Mouse (Mus musculus) monocyte, adult 2 months (primary cell): ENCODE measurements around the gene Mef2b.

Experiments
- DNase-seq, 2 experiments: peaks; one replicate each; pipeline ENCODE4 v3.0.0; 2022; ENCODE audit warnings: low spot score in 2 of 2, low read depth in 1 of 2

Mef2b gene

GRCm38 (mm10) chr8:70139026-70139857, at the start of gene Mef2b, which contains the start of the genes Rfxank and Borcs8:
Mef2b (plus strand) TSS chr8:70139711.
Rfxank (minus strand) TSS chr8:70139154.
Borcs8 (plus strand) TSS chr8:70139499.
- DNase-seq, result peak; percentile 96 to 98

- DNase-seq, result no peak
These were observed 46.7 kb upstream of the Mef2b start for GRCm38 (mm10) chr8:70092786-70093185.

GRCm38 (mm10) chr8:70099276-70099675, 40.2 kb upstream of the Mef2b start:
- DNase-seq, result no peak

GRCm38 (mm10) chr8:70100241-70100640, 39.3 kb upstream of the Mef2b start:
- DNase-seq, result no peak

GRCm38 (mm10) chr8:70104506-70104905, 35.0 kb upstream of the Mef2b start:
- no peak for DNase-seq

GRCm38 (mm10) chr8:70104922-70105321, 34.6 kb upstream of the Mef2b start:
- DNase-seq, result no peak

- no peak for DNase-seq
These were observed 29.1 kb upstream of the Mef2b start for GRCm38 (mm10) chr8:70110451-70110850.

GRCm38 (mm10) chr8:70111192-70111795, 28.2 kb upstream of the Mef2b start:
- no peak for DNase-seq

GRCm38 (mm10) chr8:70112401-70113016, 27.0 kb upstream of the Mef2b start:
- no peak for DNase-seq

- no peak for DNase-seq
These were observed 25.0 kb upstream of the Mef2b start for GRCm38 (mm10) chr8:70114488-70114887.

- no peak for DNase-seq
These were observed 24.6 kb upstream of the Mef2b start for GRCm38 (mm10) chr8:70114892-70115291.

- no peak for DNase-seq
These were observed 21.9 kb upstream of the Mef2b start for GRCm38 (mm10) chr8:70117611-70118010.

- DNase-seq, result no peak
These were observed 20.5 kb upstream of the Mef2b start for GRCm38 (mm10) chr8:70118726-70119700.

GRCm38 (mm10) chr8:70120667-70121066, 18.8 kb upstream of the Mef2b start, which contains the start of gene Ncan:
Ncan (minus strand) TSS chr8:70120873.
- DNase-seq, result no peak

- no peak for DNase-seq
These were observed 16.6 kb upstream of the Mef2b start for GRCm38 (mm10) chr8:70122863-70123262.

- DNase-seq, result no peak
These were observed 14.5 kb upstream of the Mef2b start for GRCm38 (mm10) chr8:70124992-70125391.

GRCm38 (mm10) chr8:70128435-70128834, 11.1 kb upstream of the Mef2b start:
- DNase-seq, result no peak

- DNase-seq, result no peak
These were observed 10.1 kb upstream of the Mef2b start for GRCm38 (mm10) chr8:70129309-70129952.

- no peak for DNase-seq
These were observed 9.4 kb upstream of the Mef2b start for GRCm38 (mm10) chr8:70130066-70130465.

GRCm38 (mm10) chr8:70131166-70131883, 8.2 kb upstream of the Mef2b start, which contains the start of gene Nr2c2ap:
Nr2c2ap (plus strand) TSS chr8:70131333.
- peak; percentile 35 to 64 for DNase-seq
